Mouse (Mus musculus): ENCODE results near the gene Diaph3. TPM values are rescaled to one million over a fixed set of nuclear protein-coding genes. Genes with fewer than 3 reads are reported as not detected.

Diaph3 gene
- total and polyA plus RNA-seq, 3 experiments = 16.2 to 36.9 (median 17.5) TPM

DNA sequence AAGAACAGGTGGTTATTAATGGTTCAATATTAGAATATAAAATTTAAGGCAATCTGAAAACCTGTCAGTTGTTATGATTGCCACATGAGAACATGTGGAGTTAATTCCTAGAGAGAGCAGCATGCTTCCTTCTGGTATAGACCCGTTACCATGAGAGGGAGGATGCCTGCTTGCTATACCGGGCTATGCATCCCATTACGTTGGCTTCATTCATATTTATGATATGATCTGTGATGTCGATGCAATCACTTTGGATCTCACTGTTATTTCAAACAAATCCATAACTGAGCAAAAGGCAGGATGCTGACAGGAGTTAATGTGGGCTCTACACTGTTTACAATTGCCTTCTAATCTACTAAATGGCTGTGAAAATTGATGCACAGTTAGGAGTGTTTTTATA lies 439.9 kb downstream of the Diaph3 start:
- no peaks in the 10 kb centered on the region for H3K27me3 ChIP-seq (replicated peaks)
- H3K36me3 ChIP-seq (replicated peaks in 1 of 2; ENCODE audit: control insufficient read depth in 1 of 2, insufficient read depth in 1 of 2, low read length in 1 of 2) = peaks cover 0 to 2% of the 10 kb centered on the region in 2 experiments
- no peak for DNase-seq (ENCODE audit: extremely low read depth)
- no peaks in the 10 kb centered on the region for H3K4me1 ChIP-seq (ENCODE audit: control insufficient read depth in 1 of 2, insufficient read depth in 2 of 2)
- H3K4me2 ChIP-seq (ENCODE audit: insufficient read depth, low read depth, poor library complexity, severe bottlenecking) = no peak overlapping the region
- TF ChIP-seq CHD2 (IDR thresholded peaks at IDR 0.05; ENCODE audit: low read length) (no peak), NRF1 (IDR thresholded peaks at IDR 0.05; ENCODE audit: low read depth, low read length) (no peak)
- in situ Hi-C loops (cut with MboI; ENCODE audit: low pct_ligation_motif_present, low pct_unique_long_range_greater_than_20kb, low sequenced_read_pairs) = no loop called here
- H3K79me2 ChIP-seq (replicated peaks; ENCODE audit: control insufficient read depth, extremely low read depth, insufficient read depth, poor library complexity, severe bottlenecking) = no peaks in the 10 kb centered on the region
- no peak overlapping the region for H3K9ac ChIP-seq (ENCODE audit: insufficient read depth, low read depth)
- no peak overlapping the region for H3K4me3 ChIP-seq (replicated peaks in 1 of 3; ENCODE audit: low read depth in 2 of 3, low read length in 2 of 3, poor library complexity in 1 of 3)
- no peak overlapping the region for H3K27ac ChIP-seq (ENCODE audit: insufficient read depth, low read depth)
- no peaks in the 10 kb centered on the region for H3K9me3 ChIP-seq (replicated peaks; ENCODE audit: low read length)
- dilution Hi-C loops (cut with MboI; ENCODE audit: extremely low pct_ligation_motif_present, extremely low pct_unique_long_range_greater_than_20kb, low sequenced_read_pairs) = no loop called here

GRCm38 (mm10) chr14:86697887-86698286 lies 443.1 kb downstream of the Diaph3 start:
- dilution Hi-C loops (cut with MboI; ENCODE audit: extremely low pct_ligation_motif_present, extremely low pct_unique_long_range_greater_than_20kb, low sequenced_read_pairs) (no loop called here), in situ Hi-C loops (cut with MboI; ENCODE audit: low pct_ligation_motif_present, low pct_unique_long_range_greater_than_20kb, low sequenced_read_pairs) (no loop called here)
- no peak overlapping the region for H3K9ac ChIP-seq (ENCODE audit: insufficient read depth, low read depth)
- no peaks in the 10 kb centered on the region for H3K36me3 ChIP-seq (replicated peaks in 1 of 2; ENCODE audit: control insufficient read depth in 1 of 2, insufficient read depth in 1 of 2, low read length in 1 of 2)
- H3K9me3 ChIP-seq (replicated peaks; ENCODE audit: low read length) = no peaks in the 10 kb centered on the region
- no peak for DNase-seq (ENCODE audit: extremely low read depth)
- no peaks in the 10 kb centered on the region for H3K27me3 ChIP-seq (replicated peaks)
- H3K79me2 ChIP-seq (replicated peaks; ENCODE audit: control insufficient read depth, extremely low read depth, insufficient read depth, poor library complexity, severe bottlenecking) = no peaks in the 10 kb centered on the region
- no peaks in the 10 kb centered on the region for H3K4me1 ChIP-seq (ENCODE audit: control insufficient read depth in 1 of 2, insufficient read depth in 2 of 2)
- H3K4me2 ChIP-seq (ENCODE audit: insufficient read depth, low read depth, poor library complexity, severe bottlenecking) = no peak overlapping the region
- no peak for TF ChIP-seq E2F4 (IDR thresholded peaks at IDR 0.05; ENCODE audit: insufficient replicate concordance, low read depth, low read length)
- TF ChIP-seq GABPA (IDR thresholded peaks at IDR 0.05; ENCODE audit: insufficient replicate concordance, low read depth, low read length) = no peak
- no peak for TF ChIP-seq NELFE (IDR thresholded peaks at IDR 0.05; ENCODE audit: low read depth, low read length)
- TF ChIP-seq POLR2A (IDR thresholded peaks at IDR 0.05; ENCODE audit: low read depth, low read length) = no peak
- TF ChIP-seq ZMIZ1 (IDR thresholded peaks at IDR 0.05; ENCODE audit: low read depth, low read length) = no peak
- TF ChIP-seq CTCF (conservative IDR thresholded peaks at IDR 0.05 in 1 of 2, IDR thresholded peaks at IDR 0.05 in 1 of 2; ENCODE audit: low read depth in 2 of 2, low read length in 2 of 2) = no peak
- TF ChIP-seq RAD21 (IDR thresholded peaks at IDR 0.05; ENCODE audit: low read depth, low read length) = no peak
- no peak for TF ChIP-seq MAZ (IDR thresholded peaks at IDR 0.05; ENCODE audit: low read depth, low read length)
- no peak for TF ChIP-seq ZKSCAN1 (IDR thresholded peaks at IDR 0.05; ENCODE audit: borderline replicate concordance, low read depth, low read length)
- TF ChIP-seq POLR2AphosphoS2 (IDR thresholded peaks at IDR 0.05; ENCODE audit: low read depth, low read length) = no peak
- no peak for TF ChIP-seq EP300 (IDR thresholded peaks at IDR 0.05; ENCODE audit: low read length)
- TF ChIP-seq RCOR1 (conservative IDR thresholded peaks at IDR 0.05; ENCODE audit: low read depth, low read length) = no peak
- no peak for TF ChIP-seq UBTF (IDR thresholded peaks at IDR 0.05; ENCODE audit: low read depth, low read length)
- no peak for TF ChIP-seq MYC (IDR thresholded peaks at IDR 0.05; ENCODE audit: low read depth, low read length)
- no peak overlapping the region for H3K4me3 ChIP-seq (replicated peaks in 1 of 3; ENCODE audit: low read depth in 2 of 3, low read length in 2 of 3, poor library complexity in 1 of 3)
- H3K27ac ChIP-seq (ENCODE audit: insufficient read depth, low read depth) = no peak overlapping the region
